Mouse (Mus musculus) macrophage (primary cell): ENCODE measurements around the gene Fyco1. TPM values are rescaled to one million over a fixed set of nuclear protein-coding genes. Genes with fewer than 3 reads are reported as not detected.
"Not testable (repeated sequence)": the region's sequence is repeated elsewhere in the genome, so short reads cannot be mapped to it uniquely, and the experiment has no call there.

Source experiments
- H3K27ac ChIP-seq: fragments of 350-480 bp; formaldehyde crosslinking; 2 replicates; pipeline ENCODE4 v1.9.0; 2021
- H3K36me3 ChIP-seq: fragments of 350-480 bp; formaldehyde crosslinking; 2 replicates; pipeline ENCODE4 v1.9.0; 2021; ENCODE audit errors: inconsistent target
- H3K4me3 ChIP-seq: fragments of 350-480 bp; formaldehyde crosslinking; 2 replicates; pipeline ENCODE4 v1.9.0; 2021; ENCODE audit errors: inconsistent target
- H3K79me2 ChIP-seq: fragments of 350-480 bp; formaldehyde crosslinking; 2 replicates; pipeline ENCODE4 v1.9.0; 2021; ENCODE audit errors: inconsistent target
- WGBS: methylation state at CpG from one replicate; pipeline ENCODE4 v1.1.7; 2026; ENCODE audit warnings: inconsistent platforms; ENCODE audit not compliant: missing documents; 5-methylcytosine and 5-hydroxymethylcytosine counted together
- polyA plus RNA-seq: library from polyadenylated mRNA; stranded (reverse); fragments of 250-400 nt; gene quantifications from 3 replicates; pipeline ENCODE4 v1.2.4, GENCODE M21; 2018; ENCODE audit warnings: inconsistent platforms

Fyco1 gene
- polyA plus RNA-seq, 1 experiment from 2014 or later = 12.8 TPM

GRCm38 (mm10) chr9:123801527-123801926 is 50.2 kb downstream of the Fyco1 start:
- H3K79me2 ChIP-seq = no peaks in the 10 kb centered on the region
- no peak overlapping the region for H3K4me3 ChIP-seq
- H3K27ac ChIP-seq = no peak overlapping the region
- H3K36me3 ChIP-seq = peaks cover 45% of the 10 kb centered on the region; the same call in 1 of the 2 replicates
- 76% methylated on average over 1 of the region's 1 CpGs for WGBS

DNA sequence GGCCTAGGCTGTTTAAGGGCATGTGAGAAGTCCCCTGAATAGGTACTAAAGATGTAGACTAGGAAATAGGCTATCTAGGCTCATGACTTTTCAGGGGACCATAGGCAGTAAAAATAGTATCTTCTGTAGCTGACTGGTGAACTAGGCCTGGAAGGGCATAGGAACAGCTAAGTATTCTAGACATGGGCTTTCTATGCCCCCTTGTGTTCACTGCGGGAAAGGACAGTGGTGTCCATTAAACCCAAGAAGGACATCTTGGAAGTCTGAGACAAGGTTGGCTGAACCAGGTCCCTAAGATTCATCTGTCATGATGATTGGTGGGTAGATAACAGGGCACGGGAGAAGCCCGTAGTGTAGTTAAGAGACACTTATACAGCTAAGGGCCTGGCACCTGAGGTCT is 55.5 kb downstream of the Fyco1 start:
- 72% methylated on average over 3 of the region's 3 CpGs for WGBS

DNA sequence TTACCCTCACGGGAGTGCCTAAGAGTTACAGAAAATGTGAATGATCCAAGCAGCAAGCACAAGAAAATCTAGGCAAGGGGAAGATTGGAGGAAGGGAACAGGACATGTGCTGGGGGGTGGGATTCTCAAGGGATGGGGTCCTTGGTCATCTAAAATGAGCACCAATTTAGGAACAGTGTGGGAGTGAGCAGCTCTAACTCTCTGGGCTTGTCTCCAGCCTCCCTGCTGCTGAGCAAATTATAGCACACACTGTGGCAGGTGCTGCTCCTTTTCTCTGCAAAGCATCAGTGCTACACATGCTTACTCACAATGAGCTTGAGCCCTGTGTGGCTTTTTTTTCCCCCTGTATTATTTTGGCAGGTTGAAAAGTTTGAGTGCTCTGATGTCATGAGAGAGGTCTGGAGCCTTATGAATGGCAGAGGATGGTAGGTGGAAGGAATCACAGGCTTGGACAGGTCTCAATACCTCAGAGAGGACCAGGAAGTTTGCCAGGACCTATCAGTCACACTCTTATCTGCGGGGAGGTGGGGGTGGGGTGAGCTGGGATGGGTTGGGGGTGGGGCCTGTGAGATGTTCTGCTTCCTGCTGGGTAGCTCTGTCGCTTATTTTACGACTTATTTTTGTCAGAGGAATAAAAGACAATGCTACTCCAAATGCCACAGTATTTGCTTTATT is 62.7 kb downstream of the Fyco1 start:
- peaks cover 56% of the 10 kb centered on the region for H3K36me3 ChIP-seq
- no peaks in the 10 kb centered on the region for H3K79me2 ChIP-seq
- no peak overlapping the region for H3K27ac ChIP-seq
- H3K4me3 ChIP-seq = no peak overlapping the region
- 90% methylated on average over 3 of the region's 4 CpGs for WGBS

More for the DNA sequence above, 55.5 kb downstream of the Fyco1 start:
- Histone ChIP-seq H3K36me3 (peaks cover 82% of the 10 kb centered on the region), H3K79me2 (no peaks in the 10 kb centered on the region), H3K4me3 (no peak overlapping the region), H3K27ac (no peak overlapping the region)

- 69% methylated on average over 1 of the region's 2 CpGs for WGBS
- H3K79me2 ChIP-seq, H3K27ac ChIP-seq, H3K4me3 ChIP-seq, H3K36me3 ChIP-seq: not testable (repeated sequence)
These were observed 78.4 kb downstream of the Fyco1 start for GRCm38 (mm10) chr9:123773299-123773698.

- H3K4me3 ChIP-seq = no peak overlapping the region; the same call in 1 of the 2 replicates
These were observed 82.2 kb downstream of the Fyco1 start for GRCm38 (mm10) chr9:123769532-123769931.

GRCm38 (mm10) chr9:123768443-123768842 is 83.3 kb downstream of the Fyco1 start:
- H3K36me3 ChIP-seq = no peaks in the 10 kb centered on the region
- H3K4me3 ChIP-seq = no peak overlapping the region
- H3K79me2 ChIP-seq = no peaks in the 10 kb centered on the region
- 86% methylated on average over 1 of the region's 1 CpGs for WGBS
- H3K27ac ChIP-seq = no peak overlapping the region

More at GRCm38 (mm10) chr9:123769532-123769931, 82.2 kb downstream of the Fyco1 start:
- Histone ChIP-seq H3K79me2 (no peaks in the 10 kb centered on the region), H3K36me3 (no peaks in the 10 kb centered on the region), H3K27ac (peak overlapping the region; percentile 67)
- WGBS = 2% methylated on average over 6 of the region's 6 CpGs

- Histone ChIP-seq H3K27ac (no peak overlapping the region), H3K79me2 (no peaks in the 10 kb centered on the region), H3K36me3 (no peaks in the 10 kb centered on the region), H3K4me3 (no peak overlapping the region)
- 86% methylated on average over 3 of the region's 3 CpGs for WGBS
These were observed 84.7 kb downstream of the Fyco1 start for GRCm38 (mm10) chr9:123766996-123767395.

GRCm38 (mm10) chr9:123763771-123764170 is 87.9 kb downstream of the Fyco1 start:
- 91% methylated on average over 3 of the region's 3 CpGs for WGBS
- Histone ChIP-seq H3K27ac (no peak overlapping the region), H3K4me3 (no peak overlapping the region), H3K79me2 (no peaks in the 10 kb centered on the region), H3K36me3 (no peaks in the 10 kb centered on the region)

- Histone ChIP-seq H3K27ac (no peak overlapping the region), H3K36me3 (no peaks in the 10 kb centered on the region), H3K79me2 (no peaks in the 10 kb centered on the region), H3K4me3 (no peak overlapping the region)
- 52% methylated on average over 4 of the region's 4 CpGs for WGBS
These were observed 88.8 kb downstream of the Fyco1 start for GRCm38 (mm10) chr9:123762886-123763285.

- Histone ChIP-seq H3K79me2 (no peaks in the 10 kb centered on the region), H3K4me3 (no peak overlapping the region), H3K36me3 (no peaks in the 10 kb centered on the region), H3K27ac (no peak overlapping the region)
- 94% methylated on average over 3 of the region's 3 CpGs for WGBS
These were observed 90.9 kb downstream of the Fyco1 start for GRCm38 (mm10) chr9:123760806-123761205.

- 83% methylated on average over 4 of the region's 4 CpGs for WGBS
- Histone ChIP-seq H3K36me3 (no peaks in the 10 kb centered on the region), H3K79me2 (no peaks in the 10 kb centered on the region), H3K4me3 (no peak overlapping the region), H3K27ac (no peak overlapping the region)
These were observed 93.1 kb downstream of the Fyco1 start for GRCm38 (mm10) chr9:123758645-123759044.

- Histone ChIP-seq H3K36me3 (no peaks in the 10 kb centered on the region), H3K79me2 (no peaks in the 10 kb centered on the region), H3K4me3 (no peak overlapping the region), H3K27ac (no peak overlapping the region)
- WGBS = 100% methylated on average over 1 of the region's 1 CpGs
These were observed 93.5 kb downstream of the Fyco1 start for GRCm38 (mm10) chr9:123758156-123758555.

DNA sequence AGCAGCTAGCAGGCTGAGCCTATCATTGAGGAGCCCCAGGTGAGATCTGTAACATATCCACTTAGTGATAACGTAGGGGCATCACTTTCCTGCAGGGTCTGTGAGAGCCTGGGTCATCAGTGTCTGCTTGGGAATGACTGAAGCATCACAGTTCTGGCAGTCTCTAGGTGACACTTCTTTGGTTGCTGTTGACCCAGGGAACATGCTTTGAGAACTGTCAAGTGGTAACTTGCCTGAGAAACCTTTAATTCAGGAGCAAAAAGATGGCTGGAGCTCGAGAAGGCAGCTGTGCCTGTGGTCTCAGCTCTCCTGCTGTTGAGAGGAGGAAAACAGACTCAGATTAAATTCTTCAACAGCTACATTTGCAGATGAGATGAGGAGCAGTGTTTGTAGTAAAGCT is 94.4 kb downstream of the Fyco1 start:
- H3K36me3 ChIP-seq = no peaks in the 10 kb centered on the region
- H3K4me3 ChIP-seq = no peak overlapping the region
- H3K27ac ChIP-seq = no peak overlapping the region
- no peaks in the 10 kb centered on the region for H3K79me2 ChIP-seq
- 75% methylated on average over 2 of the region's 2 CpGs for WGBS

- H3K4me3 ChIP-seq = no peak overlapping the region
- no peaks in the 10 kb centered on the region for H3K36me3 ChIP-seq
- WGBS = 49% methylated on average over 3 of the region's 3 CpGs
- no peak overlapping the region for H3K27ac ChIP-seq
- no peaks in the 10 kb centered on the region for H3K79me2 ChIP-seq
These were observed 94.9 kb downstream of the Fyco1 start for GRCm38 (mm10) chr9:123756752-123757151.

DNA sequence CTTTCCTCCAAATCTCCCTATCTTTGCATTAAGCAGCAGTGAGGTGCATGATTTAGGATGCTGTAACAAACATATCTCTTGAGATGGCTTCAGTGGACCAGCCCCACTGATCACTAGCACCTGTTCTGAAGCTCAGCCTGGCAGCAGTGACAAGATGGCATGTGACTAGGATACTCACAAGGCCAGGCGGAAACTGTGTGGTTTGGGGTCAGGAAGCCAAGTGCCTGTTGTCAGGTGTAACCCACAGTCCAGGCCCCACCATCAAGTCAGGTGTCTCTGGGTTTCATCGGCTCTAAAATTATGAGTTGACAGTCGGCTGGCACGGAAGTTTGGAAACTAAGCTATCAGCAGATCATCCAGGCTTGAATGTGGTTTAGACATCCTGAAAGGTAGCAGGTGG is 97.4 kb downstream of the Fyco1 start:
- no peak overlapping the region for H3K27ac ChIP-seq
- 31% methylated on average over 4 of the region's 4 CpGs for WGBS

DNA sequence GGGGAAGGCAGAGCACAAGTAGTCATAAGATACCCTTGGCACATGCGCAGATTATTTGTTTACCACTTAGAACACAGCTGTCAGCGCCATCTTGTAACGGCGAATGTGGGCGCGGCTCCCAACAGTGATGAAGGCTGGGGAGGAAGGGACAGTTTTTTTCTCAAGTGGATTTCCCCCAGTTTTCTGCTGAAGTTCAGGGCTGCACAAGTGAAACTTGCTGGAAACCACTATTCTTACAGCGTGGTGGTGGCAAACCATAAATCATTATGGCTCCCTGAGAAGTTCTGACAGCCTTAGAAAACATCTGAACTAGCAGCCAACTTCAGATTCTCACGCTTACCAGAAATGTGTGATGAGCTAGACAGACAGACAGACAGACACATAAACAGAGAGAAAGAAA is 102.0 kb downstream of the Fyco1 start:
- H3K36me3 ChIP-seq, H3K4me3 ChIP-seq, H3K27ac ChIP-seq, H3K79me2 ChIP-seq: not testable (repeated sequence)
- 29% methylated on average over 2 of the region's 8 CpGs for WGBS

More for the DNA sequence above, 97.4 kb downstream of the Fyco1 start:
- no peaks in the 10 kb centered on the region for H3K79me2 ChIP-seq
- no peaks in the 10 kb centered on the region for H3K36me3 ChIP-seq
- no peak overlapping the region for H3K4me3 ChIP-seq
